Mouse (Mus musculus): ENCODE data around the gene Xylt1. TPM values are rescaled to one million over a fixed set of nuclear protein-coding genes. Genes with fewer than 3 reads are reported as not detected.

The Xylt1 gene
- 10 to 100 TPM in 12 of 26 experiments, 1 to 10 TPM in 14; 1.8 to 48.9 (median 7.7) TPM for total RNA-seq (2018; cell fraction: chromatin; rRNA removed)
- total RNA-seq (2018; cell fraction: cytosol; rRNA removed) = 10 to 100 TPM in 12 of 26 experiments, 1 to 10 TPM in 13, under 1 TPM in 1; 0.91 to 15.3 (median 5.2) TPM
- total RNA-seq (2018; cell fraction: nucleus; rRNA removed) = 10 to 100 TPM in 12 of 26 experiments, 1 to 10 TPM in 14; 2.7 to 37.4 (median 6.5) TPM
- 3.5 to 7.9 TPM (median 5.9 TPM) in 3 replicates for polyA plus RNA-seq (2018)

DNA sequence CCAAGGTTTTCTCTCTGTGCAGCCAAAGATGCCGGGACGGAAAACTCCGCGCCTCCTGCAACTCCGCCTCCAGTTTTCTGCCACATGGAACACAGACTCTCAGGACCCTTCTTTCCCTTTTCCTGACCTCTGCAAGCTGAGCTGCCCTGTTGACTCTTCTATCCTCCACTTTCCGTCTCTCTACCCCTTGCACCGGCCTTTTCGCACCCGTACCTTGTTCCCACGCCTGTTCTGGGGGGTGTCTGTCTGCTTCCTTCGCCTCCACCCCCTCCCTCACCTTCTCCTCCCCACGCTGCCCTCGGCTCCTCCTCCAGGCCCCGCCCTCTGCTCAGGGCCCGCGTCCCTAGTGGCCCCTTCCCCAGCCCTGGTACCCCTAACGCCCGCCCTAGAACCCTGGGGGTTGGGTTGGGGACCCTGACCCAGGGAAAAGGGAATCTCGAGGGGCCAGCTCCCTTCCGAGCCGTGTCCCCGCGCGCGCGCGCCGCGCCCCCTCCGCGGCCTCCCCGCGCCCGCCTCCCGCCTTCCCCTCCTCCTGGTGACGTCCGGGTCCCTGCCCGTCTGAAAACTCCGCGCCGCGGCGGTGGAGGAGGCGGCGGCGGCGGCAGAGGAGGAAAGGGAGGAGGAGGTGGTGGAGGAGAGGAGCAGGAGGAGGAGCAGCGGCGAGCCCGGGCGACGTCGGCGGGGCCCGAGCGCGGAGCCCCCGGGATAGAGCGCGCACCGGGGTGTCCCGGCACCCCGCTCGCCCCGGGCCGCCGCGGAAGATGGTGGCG, at the start of gene Xylt1:
TSS of gene Xylt1 (plus strand) at position 562 of the 770 bp plus-strand sequence.
- H3K27ac ChIP-seq = no peak within 1 kb of the TSS
- no peaks in the 10 kb centered on the region for H3K36me3 ChIP-seq (ENCODE audit: inconsistent target)
- H3K79me2 ChIP-seq (ENCODE audit: inconsistent target) = peaks cover 41% of the 10 kb centered on the region; the same call in 1 of the 2 replicates
- WGBS (ENCODE audit: missing documents) = under 1% methylated on average over 68 of the region's 69 CpGs
- peak within 1 kb of the TSS; percentile 38 for H3K4me3 ChIP-seq (ENCODE audit: inconsistent target)

DNA sequence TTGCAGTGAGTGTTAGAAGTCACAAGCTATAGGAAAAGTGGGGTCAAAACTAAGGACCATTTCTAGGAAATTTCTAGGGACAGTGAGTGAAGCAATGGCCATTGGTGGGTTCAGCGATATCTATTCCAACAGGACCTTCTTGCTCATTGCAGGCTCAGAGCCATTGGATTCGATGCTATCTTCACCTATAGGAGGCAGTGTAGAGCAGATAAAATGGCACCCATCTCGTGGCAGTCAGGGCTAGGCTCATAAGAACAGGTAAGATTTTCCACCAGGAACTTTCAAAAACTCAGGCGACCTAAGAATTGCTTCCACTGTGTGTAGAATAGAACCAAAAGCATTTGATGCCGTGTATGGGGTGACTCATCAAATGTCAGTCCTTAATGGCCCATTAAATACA, 46.8 kb upstream of the Xylt1 start:
- no peak overlapping the region for H3K4me3 ChIP-seq (ENCODE audit: inconsistent target)
- H3K79me2 ChIP-seq (ENCODE audit: inconsistent target) = no peaks in the 10 kb centered on the region
- H3K36me3 ChIP-seq (ENCODE audit: inconsistent target) = no peaks in the 10 kb centered on the region
- no peak overlapping the region for H3K27ac ChIP-seq
- WGBS (ENCODE audit: missing documents) = 68% methylated on average over 5 of the region's 5 CpGs

DNA sequence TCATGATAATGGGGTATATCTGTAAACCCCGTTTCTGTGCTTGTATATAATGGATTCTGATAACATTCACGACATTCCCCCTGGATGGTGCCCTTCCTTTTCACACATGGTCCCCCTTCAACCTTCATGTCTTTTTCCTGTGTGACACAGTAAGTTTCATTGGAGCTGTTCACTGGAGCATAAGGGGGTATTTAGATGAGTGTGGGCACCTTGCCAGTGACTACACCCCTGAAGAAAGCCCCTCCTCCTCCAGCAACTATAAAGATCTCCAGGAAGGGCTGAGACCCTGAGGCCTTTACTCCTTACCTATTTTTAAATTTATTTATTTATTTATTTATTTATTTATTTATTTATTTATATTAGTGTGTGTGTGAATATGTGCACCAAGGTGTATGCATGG, 24.5 kb upstream of the Xylt1 start:
- 85% methylated on average over 2 of the region's 2 CpGs for WGBS (ENCODE audit: missing documents)
- H3K4me3 ChIP-seq (ENCODE audit: inconsistent target) = no peak overlapping the region

GRCm38 (mm10) chr7:117357425-117358194, 23.2 kb upstream of the Xylt1 start:
- Histone ChIP-seq H3K4me3 (ENCODE audit: inconsistent target) (no peak overlapping the region), H3K27ac (no peak overlapping the region), H3K79me2 (ENCODE audit: inconsistent target) (no peaks in the 10 kb centered on the region), H3K36me3 (ENCODE audit: inconsistent target) (no peaks in the 10 kb centered on the region)
- 89% methylated on average over 6 of the region's 6 CpGs for WGBS (ENCODE audit: missing documents)

More for the DNA sequence above, 24.5 kb upstream of the Xylt1 start:
- Histone ChIP-seq H3K27ac (no peak overlapping the region), H3K36me3 (ENCODE audit: inconsistent target) (no peaks in the 10 kb centered on the region), H3K79me2 (ENCODE audit: inconsistent target) (no peaks in the 10 kb centered on the region)

DNA sequence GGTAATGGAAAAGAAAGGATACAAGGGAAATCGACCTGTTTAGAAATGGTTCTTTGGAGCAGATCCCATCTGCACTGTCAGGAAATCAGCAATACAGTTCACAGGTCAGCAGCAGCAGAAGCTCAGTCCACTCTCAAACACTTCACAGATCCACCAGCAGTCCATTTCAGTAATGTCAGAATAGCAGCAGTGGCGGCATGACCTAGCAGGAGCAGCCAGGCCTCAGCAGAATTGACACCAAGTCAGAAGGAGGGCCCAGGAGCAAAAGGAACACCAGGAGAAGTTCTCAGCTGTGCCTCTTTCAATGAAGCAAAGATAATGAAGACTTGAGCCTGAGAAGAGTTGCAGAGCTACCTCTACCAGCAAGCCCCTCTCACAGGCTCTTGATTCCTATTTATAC, 19.5 kb upstream of the Xylt1 start:
- Histone ChIP-seq H3K27ac (no peak overlapping the region), H3K36me3 (ENCODE audit: inconsistent target) (no peaks in the 10 kb centered on the region), H3K4me3 (ENCODE audit: inconsistent target) (no peak overlapping the region), H3K79me2 (ENCODE audit: inconsistent target) (no peaks in the 10 kb centered on the region)
- 81% methylated on average over 2 of the region's 2 CpGs for WGBS (ENCODE audit: missing documents)

GRCm38 (mm10) chr7:117362493-117362892, 18.3 kb upstream of the Xylt1 start:
- no peak overlapping the region for H3K4me3 ChIP-seq (ENCODE audit: inconsistent target)

DNA sequence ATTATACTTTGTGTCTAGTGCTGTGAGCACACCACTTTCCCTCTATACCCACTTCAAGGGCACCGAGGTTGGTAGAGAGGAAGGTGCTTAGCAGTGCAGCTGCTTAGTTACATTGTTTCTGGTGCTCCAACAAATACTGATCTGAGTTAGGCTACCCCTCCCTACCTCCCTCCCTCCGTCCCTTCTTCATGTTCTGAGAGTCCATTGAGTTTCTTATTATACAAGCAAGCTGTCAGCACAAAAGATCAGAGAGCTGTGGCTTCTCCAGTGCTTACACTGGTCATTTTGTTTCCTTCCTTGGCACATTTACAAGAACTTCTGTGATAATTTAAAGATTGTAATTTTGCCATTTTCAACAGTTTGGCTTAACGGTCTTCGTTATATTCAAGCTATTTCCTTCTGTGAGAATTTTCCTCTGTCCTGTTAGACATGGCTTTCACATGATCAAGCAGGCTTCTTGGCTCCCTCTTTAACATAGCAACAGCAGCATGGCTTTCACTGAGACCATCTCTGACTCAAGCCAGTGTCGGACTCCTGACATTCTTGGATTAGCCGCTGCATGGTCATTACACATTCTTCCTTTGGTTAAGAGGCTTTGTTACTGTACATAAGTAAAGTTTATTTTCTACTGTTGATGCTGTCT, 12.0 kb upstream of the Xylt1 start:
- H3K4me3 ChIP-seq (ENCODE audit: inconsistent target) = no peak overlapping the region
- no peak overlapping the region for H3K27ac ChIP-seq
- 74% methylated on average over 4 of the region's 6 CpGs for WGBS (ENCODE audit: missing documents)
- H3K79me2 ChIP-seq (ENCODE audit: inconsistent target) = no peaks in the 10 kb centered on the region
- H3K36me3 ChIP-seq (ENCODE audit: inconsistent target) = no peaks in the 10 kb centered on the region

More at GRCm38 (mm10) chr7:117362493-117362892, 18.3 kb upstream of the Xylt1 start:
- H3K79me2 ChIP-seq (ENCODE audit: inconsistent target) = no peaks in the 10 kb centered on the region
- WGBS (ENCODE audit: missing documents) = 73% methylated on average over 4 of the region's 4 CpGs
- H3K27ac ChIP-seq = no peak overlapping the region
- H3K36me3 ChIP-seq (ENCODE audit: inconsistent target) = no peaks in the 10 kb centered on the region

DNA sequence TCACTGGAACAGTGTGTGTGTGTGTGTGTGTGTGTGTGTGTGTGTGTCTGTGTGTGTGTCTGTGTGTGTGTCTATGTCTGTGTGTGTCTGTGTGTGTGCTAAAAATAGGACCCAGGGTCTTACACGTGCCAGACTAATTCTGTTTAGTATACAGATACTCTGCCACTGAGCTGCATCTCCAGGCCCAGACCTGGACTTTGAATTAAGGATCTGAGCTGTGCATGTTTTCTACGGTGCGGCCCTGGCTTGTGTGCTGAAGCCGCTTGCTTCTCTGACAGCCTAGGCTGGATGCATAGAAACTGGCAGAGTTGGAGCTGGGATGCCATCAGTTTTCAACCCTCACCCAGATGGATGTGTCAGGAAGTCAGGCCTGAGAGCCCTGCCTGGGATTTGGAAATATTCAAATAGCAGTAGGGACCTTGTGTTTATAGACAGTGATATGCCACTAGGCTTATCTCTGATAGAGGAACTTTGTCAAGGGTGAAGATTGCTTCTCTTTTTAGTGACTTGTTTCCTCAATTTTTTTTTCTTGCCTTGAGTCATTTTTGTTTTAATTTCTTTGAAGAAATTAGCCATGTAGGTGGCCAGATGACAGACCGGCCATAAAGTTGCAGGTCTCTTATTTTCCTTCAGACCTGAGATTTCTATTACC, 11.4 kb upstream of the Xylt1 start:
- Histone ChIP-seq H3K27ac (no peak overlapping the region), H3K79me2 (ENCODE audit: inconsistent target) (no peaks in the 10 kb centered on the region), H3K4me3 (ENCODE audit: inconsistent target) (no peak overlapping the region), H3K36me3 (ENCODE audit: inconsistent target) (no peaks in the 10 kb centered on the region)
- WGBS (ENCODE audit: missing documents) = 83% methylated on average over 5 of the region's 5 CpGs

GRCm38 (mm10) chr7:117375886-117376309, 4.9 kb upstream of the Xylt1 start:
- H3K27ac ChIP-seq = no peak overlapping the region
- WGBS (ENCODE audit: missing documents) = 33% methylated on average over 9 of the region's 9 CpGs
- no peaks in the 10 kb centered on the region for H3K36me3 ChIP-seq (ENCODE audit: inconsistent target)
- H3K4me3 ChIP-seq (ENCODE audit: inconsistent target) = no peak overlapping the region
- H3K79me2 ChIP-seq (ENCODE audit: inconsistent target) = no peaks in the 10 kb centered on the region

DNA sequence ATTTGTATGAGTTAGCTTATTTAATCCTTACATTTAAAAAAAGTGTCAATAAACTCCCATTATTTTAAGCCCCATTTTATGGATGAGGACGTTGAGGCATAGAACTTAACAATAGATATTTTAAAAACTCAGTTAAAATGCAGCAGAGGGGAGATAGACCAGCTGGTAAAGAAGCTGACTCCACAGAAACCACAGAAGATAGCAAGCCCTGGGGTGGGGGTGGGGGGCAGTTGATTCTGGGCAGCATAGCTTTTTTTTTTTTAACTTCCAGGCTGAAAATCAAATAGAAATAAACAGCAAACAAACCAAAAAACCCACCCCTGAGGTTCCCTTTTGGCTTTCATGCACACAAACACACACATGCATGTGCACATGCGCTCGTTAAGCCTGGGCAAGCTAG, 3.6 kb upstream of the Xylt1 start:
- peaks cover 7% of the 10 kb centered on the region; the same call in 1 of the 2 replicates for H3K79me2 ChIP-seq (ENCODE audit: inconsistent target)
- 88% methylated on average over 3 of the region's 3 CpGs for WGBS (ENCODE audit: missing documents)
- H3K27ac ChIP-seq = no peak overlapping the region
- H3K36me3 ChIP-seq (ENCODE audit: inconsistent target) = no peaks in the 10 kb centered on the region
- no peak overlapping the region for H3K4me3 ChIP-seq (ENCODE audit: inconsistent target)

- H3K36me3 ChIP-seq (ENCODE audit: inconsistent target) = no peaks in the 10 kb centered on the region
- 5% methylated on average over 7 of the region's 7 CpGs for WGBS (ENCODE audit: missing documents)
- peak overlapping the region; percentile 38 for H3K4me3 ChIP-seq (ENCODE audit: inconsistent target)
- no peak overlapping the region for H3K27ac ChIP-seq
- H3K79me2 ChIP-seq (ENCODE audit: inconsistent target) = peaks cover 36% of the 10 kb centered on the region; the same call in 1 of the 2 replicates
These were observed 752 bp upstream of the Xylt1 start for GRCm38 (mm10) chr7:117380036-117380417.

GRCm38 (mm10) chr7:117381188-117381981, 606 bp downstream of the Xylt1 start:
- Histone ChIP-seq H3K36me3 (ENCODE audit: inconsistent target) (no peaks in the 10 kb centered on the region), H3K27ac (no peak overlapping the region), H3K4me3 (ENCODE audit: inconsistent target) (peak overlapping the region; percentile 35), H3K79me2 (ENCODE audit: inconsistent target) (peaks cover 46% of the 10 kb centered on the region; the same call in 1 of the 2 replicates)
- under 1% methylated on average over 57 of the region's 64 CpGs for WGBS (ENCODE audit: missing documents)

DNA sequence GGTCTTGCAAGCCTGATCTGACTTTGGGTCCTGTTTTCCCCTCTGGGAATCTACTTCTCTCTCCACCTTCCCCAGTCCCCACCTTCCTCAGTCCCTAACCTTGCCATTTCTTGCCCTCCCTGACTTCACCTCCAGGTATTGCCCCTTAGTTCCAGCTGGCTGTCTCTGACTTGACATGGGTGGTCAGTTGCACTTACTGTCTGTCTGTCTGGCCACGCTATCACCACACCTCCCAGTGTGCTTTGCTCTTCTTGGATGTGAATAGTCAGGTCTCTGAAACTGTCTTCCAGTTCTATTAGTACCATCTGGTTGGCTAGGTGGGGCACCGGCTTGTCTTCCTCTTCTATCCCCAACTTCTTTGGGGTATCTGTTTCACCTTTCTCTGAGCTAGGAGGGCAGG, 1.2 kb downstream of the Xylt1 start:
- no peaks in the 10 kb centered on the region for H3K36me3 ChIP-seq (ENCODE audit: inconsistent target)
- no peak overlapping the region for H3K27ac ChIP-seq
- H3K4me3 ChIP-seq (ENCODE audit: inconsistent target) = peak overlapping the region; percentile 35
- 12% methylated on average over 2 of the region's 2 CpGs for WGBS (ENCODE audit: missing documents)
- H3K79me2 ChIP-seq (ENCODE audit: inconsistent target) = peaks cover 46% of the 10 kb centered on the region; the same call in 1 of the 2 replicates

All from macrophage (primary cell).